ENCODE assay signal across 15 mouse cellular contexts in genomic region chr15:93751817-93752216, GRCm38 (mm10).
DNase-seq lines count a peak whose midpoint lies in the region; ATAC-seq lines count a peak whose summit lies in the region.
"Had no signal": no experiment of that assay in that cellular context is flagged by ENCODE, and none has a peak within 500 bp of the region (broad histone marks: within the 10 kb centered on the region; RNA-seq: fewer than 3 reads in every experiment).

No protein-coding gene starts in this region.

- intact Hi-C loops in left cerebral cortex, postnatal 36 days (cut with DNase I) = no loop called here

- ATAC-seq in heart, embryonic 14.5 days (ENCODE audit: insufficient number of reproducible peaks, insufficient read depth, low FRiP score, low read depth) = no peak
- no peak for ATAC-seq in megakaryocyte progenitor cell, adult 5-6 weeks (replicated peaks; ENCODE audit: poor library complexity)
- ATAC-seq in hindbrain, embryonic 14.5 days (ENCODE audit: low FRiP score) = no peak
- ATAC-seq: midbrain, embryonic 13.5 days had no signal

- 0 out of 4 replicates have a peak overlapping the region, but pooled peaks of 1 of the 2 experiments have one; percentile 6 for H3K4me3 ChIP-seq in heart, embryonic 14.5 days (ENCODE audit: control insufficient read depth in 1 of 2, insufficient read depth in 1 of 2, low read depth in 1 of 2, low read length in 2 of 2)
- H3K4me3 ChIP-seq in hindbrain, embryonic 14.5 days (replicated peaks; ENCODE audit: low read length) = no peak overlapping the region
- H3K4me3 ChIP-seq: gastrocnemius, adult 2 months; hindbrain, embryonic 15.5 days; lung, embryonic 15.5 days; midbrain, embryonic 13.5 days had no signal

- 46% methylated on average over 14 of the region's 14 CpGs for WGBS in heart, embryonic 14.5 days
- 94% methylated on average over 14 of the region's 14 CpGs for WGBS in hindbrain, embryonic 14.5 days

- H3K36me3 ChIP-seq in heart, embryonic 14.5 days (ENCODE audit: control insufficient read depth, insufficient read depth, low read length) = no peaks in the 10 kb centered on the region
- no peaks in the 10 kb centered on the region for H3K36me3 ChIP-seq in hindbrain, embryonic 14.5 days (replicated peaks; ENCODE audit: control insufficient read depth, insufficient read depth)
- H3K36me3 ChIP-seq: hindbrain, embryonic 15.5 days; lung, embryonic 15.5 days; midbrain, embryonic 13.5 days had no signal

- peak; percentile 38 for DNase-seq in layer of hippocampus, adult 11-12 months (ENCODE audit: low spot score)
- DNase-seq in layer of hippocampus, postnatal 10 days (ENCODE audit: low spot score in 2 of 2) = no peak
- peak; percentile 82 for DNase-seq in brain, adult 2 months (ENCODE audit: low read depth, low spot score)
- DNase-seq in left cerebral cortex, postnatal 36 days (ENCODE audit: low spot score in 2 of 2) = peak; percentile 47 to 49
- no peak for DNase-seq in hindbrain, embryonic 14.5 days (ENCODE audit: low spot score)
- DNase-seq in cerebellum, postnatal 14 days = no peak
- DNase-seq: cerebellum, adult 9-10 months; gastrocnemius, adult 2 months; kidney, postnatal 36 days had no signal

- no peaks in the 10 kb centered on the region for H3K27me3 ChIP-seq in heart, embryonic 14.5 days (ENCODE audit: control insufficient read depth, insufficient read depth, low read length)
- H3K27me3 ChIP-seq in hindbrain, embryonic 14.5 days (ENCODE audit: control insufficient read depth, insufficient read depth, low read length) = no peaks in the 10 kb centered on the region
- H3K27me3 ChIP-seq: CH12.LX; hindbrain, embryonic 15.5 days; lung, embryonic 15.5 days; midbrain, embryonic 13.5 days had no signal

- H3K27ac ChIP-seq in heart, embryonic 14.5 days (replicated peaks in 1 of 2; ENCODE audit: control insufficient read depth in 1 of 2, insufficient read depth in 1 of 2, low read depth in 2 of 2, low read length in 2 of 2) = peak overlapping the region in 1 of 2 experiments; percentile 51; a peak in 2 of 4 replicates
- no peak overlapping the region for H3K27ac ChIP-seq in hindbrain, embryonic 14.5 days
- H3K27ac ChIP-seq: gastrocnemius, adult 2 months; hindbrain, embryonic 15.5 days; lung, embryonic 15.5 days; midbrain, embryonic 13.5 days had no signal

- peaks cover 5% of the 10 kb centered on the region for H3K9me3 ChIP-seq in heart, embryonic 14.5 days (ENCODE audit: control insufficient read depth, low read length)
- H3K9me3 ChIP-seq in hindbrain, embryonic 14.5 days (ENCODE audit: control insufficient read depth, low read length) = no peaks in the 10 kb centered on the region
- H3K9me3 ChIP-seq: hindbrain, embryonic 15.5 days; lung, embryonic 15.5 days; midbrain, embryonic 13.5 days had no signal

- peak overlapping the region; percentile 38 for H3K4me2 ChIP-seq in heart, embryonic 14.5 days (ENCODE audit: low read length)
- H3K4me2 ChIP-seq in hindbrain, embryonic 14.5 days (replicated peaks) = no peak overlapping the region
- H3K4me2 ChIP-seq: hindbrain, embryonic 15.5 days; lung, embryonic 15.5 days; midbrain, embryonic 13.5 days had no signal

- H3K9ac ChIP-seq in heart, embryonic 14.5 days (ENCODE audit: low read length) = no peak overlapping the region
- no peak overlapping the region for H3K9ac ChIP-seq in hindbrain, embryonic 14.5 days
- H3K9ac ChIP-seq: hindbrain, embryonic 15.5 days; lung, embryonic 15.5 days; midbrain, embryonic 13.5 days had no signal

- H3K4me1 ChIP-seq in heart, embryonic 14.5 days (ENCODE audit: control insufficient read depth in 2 of 2, insufficient read depth in 2 of 2, low read length in 2 of 2) = peaks cover 6% of the 10 kb centered on the region in 2 experiments
- H3K4me1 ChIP-seq in hindbrain, embryonic 14.5 days (replicated peaks; ENCODE audit: control insufficient read depth, insufficient read depth, low read length) = no peaks in the 10 kb centered on the region
- H3K4me1 ChIP-seq: hindbrain, embryonic 15.5 days; midbrain, embryonic 13.5 days had no signal

Comparison
In these comparisons a context has a peak if more than half of its experiments do, and no peak if none do; other contexts are left out.
1. DNase-seq: peak in layer of hippocampus, adult 11-12 months (single experiment), brain, adult 2 months (single experiment) and left cerebral cortex, postnatal 36 days (2 of 2); none in layer of hippocampus, postnatal 10 days (0 of 2), hindbrain, embryonic 14.5 days (single experiment) and cerebellum, postnatal 14 days (0 of 2).